Mouse (Mus musculus): ENCODE data around the gene Ddx20.

DNA sequence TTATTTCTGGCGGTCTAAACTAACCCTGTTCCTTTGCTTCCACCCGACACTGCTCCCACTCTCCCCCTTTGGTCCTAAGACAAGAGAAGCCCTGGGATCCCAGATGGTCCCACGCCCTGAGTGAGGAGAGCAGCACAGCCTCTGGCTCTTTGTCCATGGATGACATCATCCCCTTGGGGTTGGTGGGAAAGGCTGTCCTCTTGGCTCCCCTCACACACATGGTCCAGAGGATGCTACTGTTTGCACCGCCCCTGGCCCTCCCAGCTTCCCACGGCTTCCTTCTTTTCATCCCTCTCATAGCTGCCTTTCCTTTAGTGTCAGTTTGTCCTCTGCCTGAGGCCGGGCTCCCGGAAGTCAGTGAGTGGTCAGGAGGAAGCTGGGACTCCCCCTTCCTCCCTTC is 24.4 kb upstream of the Ddx20 start:
- no peak for TF ChIP-seq CTCF (IDR thresholded peaks at IDR 0.05; ENCODE audit: insufficient read depth, low read depth, low read length)
- TF ChIP-seq POLR2A (IDR thresholded peaks at IDR 0.05; ENCODE audit: insufficient read depth, low read depth, low read length): no peak
